Mouse (Mus musculus): ENCODE data around the gene Rprm. TPM values are rescaled to one million over a fixed set of nuclear protein-coding genes. Genes with fewer than 3 reads are reported as not detected.

Rprm gene
- not detected in 2 replicates for total RNA-seq (2017)

DNA sequence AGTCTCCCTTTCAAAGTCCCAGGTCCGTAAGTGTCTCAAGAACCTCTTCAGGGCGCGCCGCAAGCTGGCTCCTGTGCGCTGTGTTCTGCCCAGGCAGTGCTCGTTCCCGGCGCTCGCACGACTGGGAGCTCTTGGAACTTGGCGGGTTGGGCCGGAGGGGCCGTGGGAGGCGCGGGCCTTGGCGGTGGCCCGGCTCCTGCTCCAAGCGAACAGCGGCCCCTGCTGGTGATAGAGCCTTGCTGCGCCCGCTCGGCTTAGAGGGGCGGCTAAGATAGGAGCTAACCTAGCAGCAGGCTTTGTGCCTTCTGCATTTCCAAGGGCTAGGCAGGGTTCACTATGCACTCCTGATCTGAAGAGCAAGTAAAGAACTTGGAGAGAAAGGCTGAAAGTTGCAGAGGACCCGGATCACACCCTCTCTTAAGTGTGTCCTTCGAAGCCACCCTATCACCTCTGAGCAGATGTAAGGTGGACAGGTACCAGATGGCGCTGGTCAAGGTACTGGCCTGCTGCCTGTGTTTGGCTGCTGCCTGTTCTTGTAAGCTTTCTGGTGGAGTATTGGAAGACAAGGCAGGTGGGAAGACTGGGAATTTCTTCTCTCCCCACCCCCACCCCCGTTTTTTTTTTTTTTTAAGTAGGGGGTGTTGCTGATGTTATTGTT is at the start of gene Rprm:
Rprm (minus strand) TSS at position 123 of the 658 bp plus-strand sequence.
- 0 out of 2 replicates have a peak, but pooled peaks have one; percentile 39 for ATAC-seq (ENCODE audit: extremely low read depth, insufficient number of reproducible peaks, low FRiP score, poor library complexity, severe bottlenecking)

DNA sequence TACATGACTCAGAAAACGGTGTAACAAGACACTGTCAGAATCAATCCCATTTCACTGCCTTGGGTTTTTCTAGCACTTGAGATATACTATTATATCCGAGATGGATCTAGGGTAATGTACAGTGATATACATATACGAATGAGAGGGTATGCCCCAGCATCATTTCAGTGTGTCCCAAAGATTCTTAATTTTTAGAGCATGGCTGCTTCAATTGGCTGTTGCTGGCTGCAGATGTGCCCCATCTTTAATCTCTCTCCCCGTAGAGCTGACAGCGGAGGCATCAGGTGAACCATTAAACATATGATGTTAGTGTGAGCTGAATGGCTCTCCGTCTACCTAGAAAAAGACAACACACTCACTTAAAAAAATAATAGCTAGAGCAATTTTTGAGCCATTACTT is 34.0 kb upstream of the Rprm start:
- no peak for ATAC-seq (ENCODE audit: extremely low read depth, insufficient number of reproducible peaks, low FRiP score, poor library complexity, severe bottlenecking)

DNA sequence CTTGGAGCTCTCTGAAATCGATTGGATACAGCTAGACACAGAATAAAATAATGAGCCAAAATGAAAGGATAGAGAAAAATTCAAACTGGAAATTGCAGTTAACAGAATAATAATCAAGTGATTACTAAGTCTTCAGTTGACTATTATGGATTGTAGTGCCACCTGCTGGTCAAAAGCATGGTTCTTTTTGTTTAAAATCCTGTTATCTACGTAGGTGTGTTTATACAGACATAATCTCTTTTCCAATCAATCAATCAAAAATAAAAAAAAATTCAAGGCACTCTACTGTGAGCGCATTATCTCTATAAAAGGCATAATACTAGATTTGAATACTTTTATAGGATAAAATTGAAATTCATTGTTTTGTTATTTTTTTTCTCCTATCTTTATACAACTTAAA is 33.5 kb upstream of the Rprm start:
- no peak for ATAC-seq (ENCODE audit: extremely low read depth, insufficient number of reproducible peaks, low FRiP score, poor library complexity, severe bottlenecking)

DNA sequence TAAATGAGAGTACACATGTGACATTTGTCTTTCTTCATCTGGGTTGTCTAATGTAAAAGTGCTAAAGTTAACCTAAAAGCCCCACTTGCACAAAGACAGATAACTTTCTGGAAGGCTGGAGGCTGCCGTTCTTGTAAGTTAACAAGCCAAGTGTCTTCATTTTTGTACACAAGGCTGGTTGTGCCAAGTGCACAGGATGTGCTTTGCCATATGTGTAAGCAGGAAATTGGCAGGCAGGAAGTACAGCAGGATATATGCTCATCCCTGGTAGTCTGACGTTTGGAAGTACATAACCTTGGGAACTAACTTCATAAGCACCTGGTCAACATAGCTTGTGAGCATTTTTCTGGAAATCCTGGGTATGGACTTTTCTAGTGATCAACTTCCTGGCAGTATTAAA is 25.9 kb upstream of the Rprm start:
- no peak for ATAC-seq (ENCODE audit: extremely low read depth, insufficient number of reproducible peaks, low FRiP score, poor library complexity, severe bottlenecking)

DNA sequence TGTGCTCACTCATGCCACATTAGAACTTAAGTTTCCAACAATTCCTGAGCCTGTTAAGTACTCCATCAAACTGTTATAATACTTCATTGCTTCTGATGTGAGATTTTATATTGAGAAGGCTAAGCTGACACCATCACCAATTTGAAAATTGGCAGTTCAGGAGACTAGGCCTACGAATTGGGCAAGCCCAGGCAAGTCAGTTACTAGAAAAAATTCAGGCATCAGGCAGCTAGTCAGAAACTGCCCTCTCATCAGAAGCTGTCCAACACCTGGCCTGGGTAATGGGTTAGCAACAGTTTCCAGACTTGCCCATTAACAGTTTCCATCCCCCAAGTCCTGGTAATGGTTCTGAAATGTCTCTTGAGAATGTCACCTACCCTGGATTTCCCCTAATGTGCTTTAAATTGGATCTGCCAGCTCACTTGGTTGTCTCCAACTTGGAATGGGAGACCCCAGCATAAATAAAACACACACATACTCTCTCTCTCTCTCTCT is 20.9 kb upstream of the Rprm start:
- ATAC-seq (ENCODE audit: extremely low read depth, insufficient number of reproducible peaks, low FRiP score, poor library complexity, severe bottlenecking): no peak

DNA sequence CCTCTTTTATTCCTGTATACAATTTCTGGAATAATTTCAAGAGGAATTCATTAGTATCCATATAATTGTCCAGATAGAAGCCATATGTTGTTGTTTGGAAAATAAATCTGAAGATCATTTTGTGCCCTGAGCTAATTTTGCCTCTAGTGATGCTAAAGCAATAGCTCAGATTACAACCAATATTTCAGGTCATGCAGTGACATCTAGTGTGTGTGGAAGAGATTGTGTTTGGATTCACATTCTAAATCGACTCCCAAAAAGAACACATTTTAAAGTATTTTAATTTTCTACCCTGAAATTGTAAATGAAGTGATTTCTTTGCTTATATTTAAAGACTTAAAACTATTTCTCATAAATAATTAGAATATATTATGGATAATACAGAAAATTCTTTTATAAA is 14.6 kb upstream of the Rprm start:
- ATAC-seq (ENCODE audit: extremely low read depth, insufficient number of reproducible peaks, low FRiP score, poor library complexity, severe bottlenecking): no peak

DNA sequence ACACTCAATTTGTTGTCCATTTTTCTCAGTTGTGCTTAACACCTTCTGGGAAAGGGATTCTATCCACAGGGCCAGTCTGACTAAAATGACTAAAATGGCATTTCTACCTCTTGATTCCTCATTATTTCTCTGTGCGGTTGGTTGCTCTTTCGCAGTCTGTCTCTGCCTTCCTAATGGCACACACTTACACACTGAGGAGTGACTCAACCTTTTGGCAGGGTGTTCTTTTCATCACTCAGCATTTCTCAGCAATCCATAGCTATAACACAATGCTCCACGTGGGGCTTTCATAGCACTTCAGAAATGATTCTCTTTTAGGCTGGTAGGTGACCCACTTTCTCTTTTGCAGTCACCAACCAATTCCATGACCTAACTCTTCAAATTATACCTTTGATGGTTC is 7.3 kb upstream of the Rprm start:
- ATAC-seq (ENCODE audit: extremely low read depth, insufficient number of reproducible peaks, low FRiP score, poor library complexity, severe bottlenecking): no peak

DNA sequence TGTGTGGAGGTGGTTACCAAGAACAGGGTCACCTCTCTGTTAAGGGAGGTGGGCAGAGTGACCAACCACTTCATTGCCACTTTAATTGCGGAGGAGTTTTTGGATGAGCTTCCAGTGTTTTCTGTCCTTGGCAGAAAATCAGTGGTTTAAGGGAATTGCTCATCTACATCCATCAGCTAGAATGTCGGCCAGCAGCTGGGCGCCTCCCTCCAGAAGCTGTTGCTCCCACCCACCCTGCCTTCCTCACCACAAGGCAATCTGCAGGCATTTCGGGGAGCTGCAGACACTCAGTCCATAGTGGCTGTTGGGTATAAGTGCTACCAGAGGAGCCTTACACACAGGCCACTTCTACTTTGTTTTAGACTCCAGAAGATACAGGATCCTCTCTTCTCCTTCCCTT is 902 bp upstream of the Rprm start:
- ATAC-seq (ENCODE audit: extremely low read depth, insufficient number of reproducible peaks, low FRiP score, poor library complexity, severe bottlenecking): no peak

DNA sequence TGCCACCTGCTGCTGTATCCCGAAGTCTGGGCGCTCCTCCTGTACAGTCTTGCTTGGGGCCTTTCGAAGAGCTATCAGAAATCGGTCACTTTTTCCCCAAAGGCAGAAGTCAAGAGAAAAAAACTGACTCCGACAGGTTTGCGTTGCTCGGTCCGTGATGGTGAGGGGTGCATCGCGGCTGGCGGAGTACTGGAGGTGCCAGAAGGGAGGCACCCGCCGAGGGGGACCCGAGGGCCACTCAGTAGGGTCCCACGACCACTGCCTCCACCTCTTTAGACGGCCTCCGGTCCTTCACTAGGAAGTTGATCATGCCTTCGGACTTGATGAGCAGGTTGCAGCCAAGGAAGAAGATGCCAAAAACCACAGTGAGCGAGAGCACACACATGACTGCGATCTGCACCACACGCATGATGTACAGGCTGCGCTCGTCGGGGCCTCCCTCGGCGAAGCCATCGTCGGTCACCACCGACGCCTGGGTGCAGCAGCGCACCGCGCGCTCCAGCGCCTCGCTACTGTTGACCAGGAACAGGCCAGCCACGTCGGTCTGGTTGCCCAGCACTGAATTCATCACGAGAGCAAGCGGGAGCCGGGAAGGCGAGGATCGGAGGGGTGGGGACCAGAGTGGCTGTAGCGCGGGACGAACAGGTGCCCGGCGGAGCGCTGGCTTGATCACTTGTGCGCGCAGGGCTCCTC is 469 bp downstream of the Rprm start:
- no peak for ATAC-seq (ENCODE audit: extremely low read depth, insufficient number of reproducible peaks, low FRiP score, poor library complexity, severe bottlenecking)

DNA sequence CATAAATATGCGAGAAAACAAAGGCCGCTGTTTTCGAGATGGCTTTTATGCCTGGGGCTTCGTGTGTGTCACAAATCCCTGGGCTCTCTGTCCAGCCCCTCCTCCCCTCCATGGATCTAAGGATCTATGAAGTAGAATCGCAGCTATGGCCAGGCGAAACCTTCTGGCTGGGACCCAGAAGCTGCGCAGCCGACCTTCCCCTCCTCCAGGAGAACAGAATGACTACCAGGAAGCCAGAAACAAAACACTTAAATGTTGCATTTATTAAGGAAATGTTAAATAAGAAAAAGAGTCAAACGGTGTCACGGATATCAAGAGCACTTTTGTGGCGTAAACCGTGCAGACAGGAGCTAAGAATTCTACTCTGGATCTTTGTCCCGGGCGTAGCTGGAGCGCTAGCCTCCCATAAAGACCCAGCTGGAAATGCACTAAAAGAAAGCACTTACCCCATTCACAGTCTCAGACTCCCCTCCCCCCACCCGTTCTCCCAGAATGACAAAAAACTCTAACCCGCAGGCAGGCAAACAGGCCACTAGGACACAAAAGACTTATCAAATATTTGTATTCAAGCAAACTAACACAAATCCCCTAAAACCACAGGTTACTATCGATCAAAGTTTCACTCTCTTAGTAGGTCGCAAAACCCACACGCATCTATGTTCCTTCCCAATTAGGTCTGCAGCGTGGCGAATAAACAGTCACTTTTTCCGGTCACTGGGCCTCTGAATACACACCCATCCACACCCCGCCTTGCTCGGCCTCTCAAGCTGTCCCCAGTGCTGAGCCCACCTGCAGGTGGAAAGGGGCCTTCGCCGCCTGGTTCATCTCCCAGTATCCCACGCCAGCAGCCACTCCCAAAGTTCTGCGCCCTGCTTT is 1.3 kb downstream of the Rprm start:
- ATAC-seq (ENCODE audit: extremely low read depth, insufficient number of reproducible peaks, low FRiP score, poor library complexity, severe bottlenecking): no peak

DNA sequence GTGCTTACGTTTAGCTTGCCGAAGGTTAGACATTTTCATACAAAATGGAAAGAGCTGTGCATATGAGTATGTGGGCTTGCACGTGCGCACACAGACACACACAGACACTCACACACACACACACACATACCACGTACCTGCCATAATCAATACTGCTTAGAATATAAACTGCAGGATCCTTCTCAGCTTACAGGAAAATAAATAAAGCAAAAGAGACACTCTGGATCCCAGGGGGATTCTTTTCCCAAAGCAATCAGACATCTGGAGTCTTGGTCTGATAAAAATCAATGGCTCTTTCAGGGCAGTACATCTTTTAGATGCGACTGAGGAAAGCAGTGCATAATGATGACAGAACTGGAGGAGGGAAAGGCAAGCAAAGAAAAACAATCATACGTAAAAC is 6.4 kb downstream of the Rprm start:
- no peak for ATAC-seq (ENCODE audit: extremely low read depth, insufficient number of reproducible peaks, low FRiP score, poor library complexity, severe bottlenecking)

DNA sequence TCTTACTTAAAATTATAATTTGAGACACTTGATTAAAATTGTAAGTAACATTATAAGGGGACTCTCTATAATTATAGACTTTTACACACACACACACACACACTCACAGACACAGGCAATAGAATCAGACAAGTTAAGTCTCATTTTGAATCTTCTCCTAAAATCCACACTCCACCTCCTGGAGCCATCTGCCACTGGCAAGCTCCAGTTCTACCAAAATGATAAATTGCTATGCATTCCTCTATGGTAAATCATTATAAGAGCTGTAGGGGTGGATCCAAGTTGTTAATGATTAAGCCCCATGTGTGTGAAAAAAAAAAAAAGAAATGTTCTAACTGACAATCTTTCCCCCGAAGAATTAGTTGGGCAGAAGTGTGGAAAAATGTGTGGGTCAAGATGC is 13.8 kb downstream of the Rprm start:
- ATAC-seq (ENCODE audit: extremely low read depth, insufficient number of reproducible peaks, low FRiP score, poor library complexity, severe bottlenecking): no peak

DNA sequence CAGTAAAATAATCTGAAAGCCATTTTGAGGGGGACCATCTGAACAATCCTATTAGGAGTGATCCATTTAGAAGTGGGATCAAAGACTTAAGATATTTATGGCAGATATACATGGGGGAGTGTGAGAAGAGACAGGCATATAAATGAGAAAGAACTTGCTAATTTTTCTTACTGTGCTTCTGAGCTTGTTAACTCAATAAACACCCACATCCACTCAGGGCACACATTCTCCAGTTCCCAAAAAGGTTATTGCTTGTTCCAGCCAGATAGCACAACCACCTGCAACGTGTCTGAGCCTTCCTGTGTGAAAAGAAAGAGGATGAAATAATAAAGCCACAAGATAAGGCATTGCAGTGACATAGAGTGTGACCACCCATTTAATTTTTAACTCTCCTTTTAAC is 22.9 kb downstream of the Rprm start:
- no peak for ATAC-seq (ENCODE audit: extremely low read depth, insufficient number of reproducible peaks, low FRiP score, poor library complexity, severe bottlenecking)

DNA sequence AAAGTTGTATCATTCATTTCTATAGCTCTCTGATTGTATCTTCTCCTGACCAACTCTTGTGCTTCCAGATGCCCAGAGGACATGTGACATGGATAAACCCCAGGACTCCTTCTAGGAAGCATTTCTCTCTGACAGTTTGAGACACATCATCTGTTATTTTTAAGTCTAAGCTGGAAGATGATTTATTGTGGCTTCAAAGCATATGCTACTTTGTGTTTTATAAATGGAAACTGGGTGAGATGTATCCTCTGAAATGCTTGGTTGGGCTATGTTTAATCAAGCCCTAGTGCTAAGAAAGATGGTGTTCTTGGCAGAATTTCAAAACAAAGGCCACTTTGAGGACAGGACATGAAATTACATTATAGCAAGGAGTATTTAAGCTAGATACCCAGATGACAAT is 24.3 kb downstream of the Rprm start:
- no peak for ATAC-seq (ENCODE audit: extremely low read depth, insufficient number of reproducible peaks, low FRiP score, poor library complexity, severe bottlenecking)

Data from neutrophil, adult 5-6 weeks (primary cell).